ENCODE assay signal across 21 mouse cellular contexts in genomic region chr10:59743969-59744368, GRCm38 (mm10). TPM values are rescaled to one million over a fixed set of nuclear protein-coding genes. Genes with fewer than 3 reads are reported as not detected.
DNase-seq lines count a peak whose midpoint lies in the region; ATAC-seq and TF ChIP-seq lines count a peak whose summit lies in the region.
"Had no signal": no experiment of that assay in that cellular context is flagged by ENCODE, and none has a peak within 500 bp of the region (broad histone marks: within the 10 kb centered on the region; RNA-seq: fewer than 3 reads in every experiment).

No protein-coding gene starts in this region.

- no peaks in the 10 kb centered on the region for H3K9me3 ChIP-seq in hindbrain, embryonic 13.5 days
- no peaks in the 10 kb centered on the region for H3K9me3 ChIP-seq in hindbrain, embryonic 11.5 days (ENCODE audit: control insufficient read depth, low read length)
- no peaks in the 10 kb centered on the region for H3K9me3 ChIP-seq in stomach, postnatal 0 days (ENCODE audit: control insufficient read depth, low read length)
- H3K9me3 ChIP-seq: forebrain, embryonic 15.5 days; hindbrain, embryonic 12.5 days had no signal

- no peaks in the 10 kb centered on the region for H3K27me3 ChIP-seq in hindbrain, embryonic 13.5 days
- H3K27me3 ChIP-seq in hindbrain, embryonic 11.5 days (ENCODE audit: control insufficient read depth, insufficient read depth, low read length): no peaks in the 10 kb centered on the region
- H3K27me3 ChIP-seq in stomach, postnatal 0 days (ENCODE audit: control insufficient read depth, insufficient read depth, low read length): no peaks in the 10 kb centered on the region
- H3K27me3 ChIP-seq: forebrain, embryonic 15.5 days; hindbrain, embryonic 12.5 days had no signal

- no peak overlapping the region for H3K9ac ChIP-seq in hindbrain, embryonic 13.5 days
- no peak overlapping the region for H3K9ac ChIP-seq in hindbrain, embryonic 11.5 days (ENCODE audit: low read depth, low read length)
- H3K9ac ChIP-seq in stomach, postnatal 0 days (ENCODE audit: low read length): no peak overlapping the region
- H3K9ac ChIP-seq: forebrain, embryonic 15.5 days; hindbrain, embryonic 12.5 days; liver, embryonic 14.5 days had no signal

- H3K4me2 ChIP-seq in hindbrain, embryonic 13.5 days: no peak overlapping the region
- H3K4me2 ChIP-seq in hindbrain, embryonic 11.5 days (replicated peaks; ENCODE audit: low read depth, low read length): no peak overlapping the region
- no peak overlapping the region for H3K4me2 ChIP-seq in stomach, postnatal 0 days (replicated peaks; ENCODE audit: low read depth)
- H3K4me2 ChIP-seq: forebrain, embryonic 15.5 days; heart, embryonic 11.5 days; hindbrain, embryonic 12.5 days had no signal

- H3K4me1 ChIP-seq in hindbrain, embryonic 13.5 days (replicated peaks): no peaks in the 10 kb centered on the region; the same call in 1 of the 2 replicates
- H3K4me1 ChIP-seq in hindbrain, embryonic 11.5 days (replicated peaks; ENCODE audit: control insufficient read depth, insufficient read depth, low read length): no peaks in the 10 kb centered on the region
- H3K4me1 ChIP-seq in lung, adult 2 months (ENCODE audit: control insufficient read depth, insufficient read depth, low read length): no peaks in the 10 kb centered on the region
- no peaks in the 10 kb centered on the region for H3K4me1 ChIP-seq in stomach, postnatal 0 days (replicated peaks; ENCODE audit: control insufficient read depth, insufficient read depth)
- H3K4me1 ChIP-seq: forebrain, embryonic 15.5 days; hindbrain, embryonic 12.5 days had no signal

- 90% methylated on average over 5 of the region's 5 CpGs for WGBS in hindbrain, embryonic 13.5 days
- WGBS in hindbrain, embryonic 11.5 days: 95% methylated on average over 5 of the region's 5 CpGs
- WGBS in lung, adult 2 months: 82% methylated on average over 5 of the region's 5 CpGs
- 54% methylated on average over 5 of the region's 5 CpGs for WGBS in large intestine, adult 2 months
- WGBS in stomach, postnatal 0 days: 87% methylated on average over 5 of the region's 5 CpGs

- H3K36me3 ChIP-seq in hindbrain, embryonic 13.5 days: peaks cover 23% of the 10 kb centered on the region
- no peaks in the 10 kb centered on the region for H3K36me3 ChIP-seq in hindbrain, embryonic 11.5 days (ENCODE audit: control insufficient read depth, insufficient read depth, low read length)
- H3K36me3 ChIP-seq in stomach, postnatal 0 days (ENCODE audit: control insufficient read depth, insufficient read depth, low read length): no peaks in the 10 kb centered on the region; the same call in 1 of the 2 replicates

- TF ChIP-seq POLR2A in lung, adult 2 months (IDR thresholded peaks at IDR 0.05; ENCODE audit: borderline replicate concordance, extremely low read depth, low read depth, low read length): no peak

- no peak for TF ChIP-seq CTCF in lung, adult 2 months (IDR thresholded peaks at IDR 0.05; ENCODE audit: insufficient read depth, low read length)
- TF ChIP-seq CTCF in stomach, postnatal 0 days (IDR thresholded peaks at IDR 0.05; ENCODE audit: low read depth): no peak

- H3K27ac ChIP-seq in hindbrain, embryonic 13.5 days: peak overlapping the region; percentile 44
- no peak overlapping the region for H3K27ac ChIP-seq in hindbrain, embryonic 11.5 days (ENCODE audit: low read depth, low read length)
- 0 out of 2 replicates have a peak overlapping the region, but pooled peaks have one; percentile 49 for H3K27ac ChIP-seq in stomach, postnatal 0 days (replicated peaks)
- H3K27ac ChIP-seq: forebrain, embryonic 15.5 days; hindbrain, embryonic 12.5 days; left cerebral cortex, adult 2 months; liver, embryonic 14.5 days; macrophage had no signal

- H3K4me3 ChIP-seq in hindbrain, embryonic 13.5 days: no peak overlapping the region
- H3K4me3 ChIP-seq in hindbrain, embryonic 11.5 days (ENCODE audit: low read depth, low read length): no peak overlapping the region
- no peak overlapping the region for H3K4me3 ChIP-seq in lung, adult 2 months (replicated peaks; ENCODE audit: extremely low read depth, low read depth, low read length)
- no peak overlapping the region for H3K4me3 ChIP-seq in stomach, postnatal 0 days (ENCODE audit: low read depth, low read length)
- H3K4me3 ChIP-seq: forebrain, embryonic 15.5 days; hindbrain, embryonic 12.5 days; left cerebral cortex, adult 2 months; myocyte had no signal

- no peak for TF ChIP-seq EP300 in stomach, postnatal 0 days (optimal IDR thresholded peaks at IDR 0.05)

- no peak for DNase-seq in hindbrain, embryonic 11.5 days (ENCODE audit: low spot score)
- DNase-seq in lung, postnatal 25 days (ENCODE audit: low spot score): peak; percentile 38
- no peak for DNase-seq in lung, adult 2 months
- peak; percentile 75 for DNase-seq in large intestine, adult 2 months (ENCODE audit: low read depth, low spot score)
- DNase-seq in stomach, postnatal 0 days (ENCODE audit: low spot score): peak; percentile 63
- DNase-seq in cerebellum, adult 11 months: no peak
- DNase-seq: adrenal gland, postnatal 14 days; cerebellum, adult 9-10 months; kidney, adult 18-20 months; kidney, postnatal 4 days; layer of hippocampus, adult 9-11 months; thymus, postnatal 14 days had no signal

- no peak for ATAC-seq in hindbrain, embryonic 13.5 days (ENCODE audit: low FRiP score)
- no peak for ATAC-seq in hindbrain, embryonic 11.5 days (ENCODE audit: low FRiP score)
- peak; percentile 92 for ATAC-seq in stomach, postnatal 0 days (ENCODE audit: low FRiP score, low TSS enrichment)
- ATAC-seq: forebrain, embryonic 15.5 days; midbrain, embryonic 16.5 days had no signal

RNA-seq across cellular contexts. Expression of gene Micu1, which starts 41.7 kb away (rescaled TPM):
- polyA plus RNA-seq in hindbrain, embryonic 13.5 days (2015; fragmentation: Nextera tagmentation; extraction: Ambion mirVana): 73.3 and 78.0 TPM in 2 replicates
- polyA plus RNA-seq in hindbrain, embryonic 11.5 days (2014; fragmentation: Nextera tagmentation; extraction: Ambion mirVana): 60.4 and 69.0 TPM in 2 replicates
- 46.2 and 76.8 TPM in 2 replicates for polyA plus RNA-seq in lung, adult 2 months (2012; rRNA removed)
- 128 and 166 TPM in 2 replicates for polyA plus RNA-seq in large intestine, adult 2 months (2012; rRNA removed)
- 52.4 and 56.2 TPM in 2 replicates for polyA plus RNA-seq in stomach, postnatal 0 days (2015; fragmentation: Nextera tagmentation; extraction: Ambion mirVana)

Comparison
In these comparisons a context has a peak if more than half of its experiments do, and no peak if none do; other contexts are left out.
1. DNase-seq: peak in lung, postnatal 25 days (single experiment), large intestine, adult 2 months (single experiment) and stomach, postnatal 0 days (single experiment); none in hindbrain, embryonic 11.5 days (single experiment), lung, adult 2 months (single experiment) and cerebellum, adult 11 months (single experiment).